Mouse (Mus musculus) hindbrain, embryonic 13.5 days (tissue): ENCODE data around the gene Gm11568. TPM values are rescaled to one million over a fixed set of nuclear protein-coding genes. Genes with fewer than 3 reads are reported as not detected.

Experiments
- polyA plus RNA-seq: library from polyadenylated mRNA; unstranded; fragments of >200 nt; fragmentation: Nextera tagmentation; extraction: Ambion mirVana; gene quantifications from 2 replicates; pipeline ENCODE4 v1.2.1, GENCODE M21; 2015

Gene Gm11568
- polyA plus RNA-seq, 1 experiment from 2014 or later = not detected

Other genes with a start within 250 kb of the Gm11568 start
- gene Gm11937, start 247.7 kb upstream of the Gm11568 start, polyA plus RNA-seq = not detected in 2 replicates
- not detected in 2 replicates for gene Krtap2-4, start 243.1 kb upstream of the Gm11568 start, polyA plus RNA-seq
- gene Gm11562, start 237.5 kb upstream of the Gm11568 start, polyA plus RNA-seq = not detected in 2 replicates
- gene Krtap4-1, start 229.7 kb upstream of the Gm11568 start, polyA plus RNA-seq = not detected in 2 replicates
- not detected in 2 replicates for gene Krtap4-2, start 222.8 kb upstream of the Gm11568 start, polyA plus RNA-seq
- not detected in 2 replicates for gene Krtap4-7, start 213.8 kb upstream of the Gm11568 start, polyA plus RNA-seq
- not detected in 2 replicates for gene Gm11555, start 207.7 kb upstream of the Gm11568 start, polyA plus RNA-seq
- gene Gm11563, start 199.0 kb upstream of the Gm11568 start, polyA plus RNA-seq = not detected in 2 replicates
- gene Krtap4-6, start 192.0 kb upstream of the Gm11568 start, polyA plus RNA-seq = not detected in 2 replicates
- not detected in 2 replicates for gene Gm14190, start 167.2 kb upstream of the Gm11568 start, polyA plus RNA-seq
- gene Gm14180, start 123.6 kb upstream of the Gm11568 start, polyA plus RNA-seq = not detected in 2 replicates
- not detected in 2 replicates for gene Gm11595, start 85.0 kb upstream of the Gm11568 start, polyA plus RNA-seq
- gene Krtap4-8, start 77.2 kb upstream of the Gm11568 start, polyA plus RNA-seq = not detected in 2 replicates
- not detected in 2 replicates for gene Krtap4-9, start 72.7 kb upstream of the Gm11568 start, polyA plus RNA-seq
- gene Gm11596, start 64.5 kb upstream of the Gm11568 start, polyA plus RNA-seq = not detected in 2 replicates
- not detected in 2 replicates for gene Gm11569, start 59.0 kb upstream of the Gm11568 start, polyA plus RNA-seq
- not detected in 2 replicates for gene Gm11554, start 53.5 kb upstream of the Gm11568 start, polyA plus RNA-seq
- not detected in 2 replicates for gene Krtap4-13, start 48.0 kb upstream of the Gm11568 start, polyA plus RNA-seq
- not detected in 2 replicates for gene Gm11564, start 42.3 kb upstream of the Gm11568 start, polyA plus RNA-seq
- gene 2300003K06Rik, start 19.9 kb upstream of the Gm11568 start, polyA plus RNA-seq = not detected in 2 replicates
- not detected in 2 replicates for gene Krtap4-16, start 6.3 kb upstream of the Gm11568 start, polyA plus RNA-seq
- gene Gm11559, start 6.6 kb downstream of the Gm11568 start, polyA plus RNA-seq = not detected in 2 replicates
- not detected in 2 replicates for gene Krtap9-1, start 15.5 kb downstream of the Gm11568 start, polyA plus RNA-seq
- not detected in 2 replicates for gene Gm11567, start 21.3 kb downstream of the Gm11568 start, polyA plus RNA-seq
- gene Krtap31-1, start 50.0 kb downstream of the Gm11568 start, polyA plus RNA-seq = not detected in 2 replicates
- gene Gm11565, start 56.8 kb downstream of the Gm11568 start, polyA plus RNA-seq = not detected in 2 replicates
- not detected in 2 replicates for gene Krtap31-2, start 78.4 kb downstream of the Gm11568 start, polyA plus RNA-seq
- gene Krtap9-5, start 90.6 kb downstream of the Gm11568 start, polyA plus RNA-seq = not detected in 2 replicates
- gene Krtap29-1, start 121.1 kb downstream of the Gm11568 start, polyA plus RNA-seq = not detected in 2 replicates
- 0.09 and 0.13 TPM in 2 replicates for gene Krtap16-1, start 128.7 kb downstream of the Gm11568 start, polyA plus RNA-seq
- 0.45 TPM in 1 of 2 replicates, not detected in the other for gene Krtap17-1, start 136.1 kb downstream of the Gm11568 start, polyA plus RNA-seq
- not detected in 2 replicates for gene Krt33a, start 158.3 kb downstream of the Gm11568 start, polyA plus RNA-seq
- not detected in 2 replicates for gene Krt33b, start 172.0 kb downstream of the Gm11568 start, polyA plus RNA-seq
- gene Krt34, start 183.6 kb downstream of the Gm11568 start, polyA plus RNA-seq = not detected in 2 replicates
- not detected in 2 replicates for gene Krt31, start 192.6 kb downstream of the Gm11568 start, polyA plus RNA-seq
- gene Krt32, start 230.3 kb downstream of the Gm11568 start, polyA plus RNA-seq = not detected in 2 replicates
- not detected in 2 replicates for gene Krt35, start 238.3 kb downstream of the Gm11568 start, polyA plus RNA-seq
- gene Krt36, start 247.7 kb downstream of the Gm11568 start, polyA plus RNA-seq = not detected in 2 replicates